8 mouse cellular contexts compared by ENCODE assay signal in genomic region chr9:64810822-64811537, GRCm38 (mm10). TPM values are rescaled to one million over a fixed set of nuclear protein-coding genes. Genes with fewer than 3 reads are reported as not detected.
A peak's percentile ranks its signal among the peaks of the same experiment; 100 is the strongest.
DNase-seq lines count a peak whose midpoint lies in the region; ATAC-seq lines count a peak whose summit lies in the region.

Dennd4a (plus strand) TSS chr9:64811340.

- peak; percentile 88 for ATAC-seq in inflammation-experienced regulatory T-cells, adult 6 months
- peak; percentile 93 for ATAC-seq in megakaryocyte-erythroid progenitor cell, adult 5-6 weeks (replicated peaks; ENCODE audit: low FRiP score, low TSS enrichment, poor library complexity, severe bottlenecking)

- intact Hi-C loops in gastrocnemius, postnatal 14 days (cut with DNase I; ENCODE audit: low total_unique reads), result no loop called here
- intact Hi-C loops in left cerebral cortex, postnatal 10 days (cut with DNase I), result no loop called here

- DNase-seq in adrenal gland, adult (ENCODE audit: inconsistent age in 2 of 2, low spot score in 1 of 2), result peak; percentile 99
- peak; percentile 99 for DNase-seq in embryo, embryonic 10.5 days (ENCODE audit: low spot score)
- peak; percentile 98 for DNase-seq in gastrocnemius, postnatal 14 days
- peak; percentile 98 to 99 for DNase-seq in left cerebral cortex, postnatal 10 days (ENCODE audit: extremely low spot score in 1 of 2, low spot score in 2 of 2)
- peak; percentile 99 for DNase-seq in right cerebral cortex, postnatal 25 days
- peak; percentile 97 to 98 for DNase-seq in urinary bladder, postnatal 4 days (ENCODE audit: low spot score in 2 of 2)

RNA-seq across cellular contexts. Expression of gene Dennd4a, which starts in this region (rescaled TPM):
- total RNA-seq in gastrocnemius, postnatal 14 days (2021), result 1 to 10 TPM; 5.0 to 6.4 TPM
- 10 to 100 TPM; 16.5 to 20.8 (median 20.3) TPM for polyA plus RNA-seq in inflammation-experienced regulatory T-cells, adult 6 months (2017; shearing (Covaris generic))
- 10 to 100 TPM; 53.3 to 56.7 TPM for total RNA-seq in left cerebral cortex, postnatal 10 days (2021)
- 56.7 and 85.2 TPM in 2 replicates for total RNA-seq in megakaryocyte-erythroid progenitor cell, adult 5-6 weeks (2014; fragmentation: Nextera tagmentation)
- total RNA-seq in megakaryocyte-erythroid progenitor cell, adult 5-6 weeks (2017), result 46.2 and 50.6 TPM in 2 replicates

Comparison
In these comparisons a context has a peak if more than half of its experiments do, and no peak if none do; other contexts are left out.
1. Peak in every context shown above with its lines: DNase-seq and ATAC-seq.
2. RNA of gene Dennd4a (total RNA-seq): 46.2 to 85.2 TPM in megakaryocyte-erythroid progenitor cell, adult 5-6 weeks and 53.3 to 56.7 TPM in left cerebral cortex, postnatal 10 days; 5.0 to 6.4 TPM in gastrocnemius, postnatal 14 days; every median in the first group is over 4 times any median in the second.